Mouse (Mus musculus) midbrain, embryonic 14.5 days (tissue): ENCODE data around the gene Proz. TPM values are rescaled to one million over a fixed set of nuclear protein-coding genes. Genes with fewer than 3 reads are reported as not detected.

Experiments
- ATAC-seq: fragments of 200-750 bp; cut with Nextera tagmentation; 2 replicates; pipeline ENCODE4 v1.8.0; 2017; ENCODE audit warnings: moderate number of reproducible peaks, moderate library complexity; ENCODE audit not compliant: low FRiP score, low TSS enrichment
- DNase-seq: peaks from one replicate; pipeline ENCODE4 v3.0.0-alpha.2; 2015
- H3K27ac ChIP-seq: fragments of 300-500 bp; sonication (generic); replicated peaks from 2 replicates; pipeline ENCODE4 v1.5.1; 2014; ENCODE audit warnings: mild to moderate bottlenecking, low read depth, low read length, moderate library complexity
- H3K27me3 ChIP-seq: fragments of 300-500 bp; sonication (generic); 2 replicates; pipeline ENCODE4 v1.6.1; 2014; ENCODE audit warnings: low read length, control low read depth, mixed read lengths; ENCODE audit not compliant: control insufficient read depth, insufficient read depth
- H3K36me3 ChIP-seq: fragments of 300-500 bp; sonication (generic); 2 replicates; pipeline ENCODE4 v1.6.1; 2014; ENCODE audit warnings: low read length, control low read depth; ENCODE audit not compliant: control insufficient read depth, insufficient read depth
- H3K4me1 ChIP-seq: fragments of 300-500 bp; sonication (generic); 2 replicates; pipeline ENCODE4 v1.6.1; 2014; ENCODE audit warnings: mild to moderate bottlenecking, antibody characterized with exemption, low read length, control low read depth; ENCODE audit not compliant: control insufficient read depth, insufficient read depth
- H3K4me2 ChIP-seq: fragments of 300-500 bp; sonication (generic); 2 replicates; pipeline ENCODE4 v1.6.1; 2014; ENCODE audit warnings: mild to moderate bottlenecking, low read length, moderate library complexity
- H3K4me3 ChIP-seq: fragments of 300-500 bp; sonication (generic); replicated peaks from 2 replicates; pipeline ENCODE4 v1.5.1; 2014; ENCODE audit warnings: low read depth, low read length
- H3K9ac ChIP-seq: fragments of 300-500 bp; sonication (generic); replicated peaks from 2 replicates; pipeline ENCODE4 v1.6.1; 2014; ENCODE audit warnings: mild to moderate bottlenecking, low read length, moderate library complexity
- H3K9me3 ChIP-seq: fragments of 300-500 bp; sonication (generic); 2 replicates; pipeline ENCODE4 v1.6.1; 2016; ENCODE audit warnings: low read length, control low read depth, mixed read lengths; ENCODE audit not compliant: control insufficient read depth
- WGBS: fragments of 180-500 bp; shearing (Covaris S2); extraction: QIAGEN DNeasy Blood & Tissue Kit; methylation state at CpG from one replicate; pipeline ENCODE4 v1.1.7; 2014; 5-methylcytosine and 5-hydroxymethylcytosine counted together
- polyA plus RNA-seq: library from polyadenylated mRNA; unstranded; fragments of >200 nt; fragmentation: Nextera tagmentation; extraction: Ambion mirVana; gene quantifications from 2 replicates; pipeline ENCODE4 v1.2.1, GENCODE M21; 2014

Gene Proz
- polyA plus RNA-seq, 1 experiment from 2014 or later: 1.4 TPM

DNA sequence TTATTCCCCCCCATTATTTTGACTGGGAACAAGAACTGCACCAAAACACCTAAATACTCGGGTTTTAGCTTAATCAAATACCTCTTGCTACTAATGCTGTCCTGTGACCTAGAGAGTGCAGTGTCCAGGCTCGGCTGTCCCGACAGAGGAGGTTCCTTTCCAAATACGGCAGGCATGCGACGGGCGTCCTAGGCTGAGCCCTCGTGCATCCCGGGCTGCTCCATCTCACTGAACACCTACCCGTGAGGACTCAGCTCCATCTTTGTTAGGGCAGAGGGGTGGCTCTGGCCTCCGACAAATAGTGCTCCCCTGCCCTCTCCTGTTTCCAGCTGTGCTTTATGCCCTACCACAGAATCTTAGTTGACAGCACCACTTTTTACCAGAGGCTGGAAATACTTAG is 51.2 kb downstream of the Proz start:
- ATAC-seq: no peak
- Histone ChIP-seq H3K36me3 (0 out of 2 replicates have a peak, but pooled peaks cover 10% of the 10 kb centered on the region), H3K9ac (no peak overlapping the region), H3K4me1 (no peaks in the 10 kb centered on the region), H3K4me2 (no peak overlapping the region), H3K27me3 (no peaks in the 10 kb centered on the region), H3K9me3 (no peaks in the 10 kb centered on the region), H3K4me3 (no peak overlapping the region), H3K27ac (no peak overlapping the region)
- 91% methylated on average over 11 of the region's 11 CpGs for WGBS
- no peak for DNase-seq

DNA sequence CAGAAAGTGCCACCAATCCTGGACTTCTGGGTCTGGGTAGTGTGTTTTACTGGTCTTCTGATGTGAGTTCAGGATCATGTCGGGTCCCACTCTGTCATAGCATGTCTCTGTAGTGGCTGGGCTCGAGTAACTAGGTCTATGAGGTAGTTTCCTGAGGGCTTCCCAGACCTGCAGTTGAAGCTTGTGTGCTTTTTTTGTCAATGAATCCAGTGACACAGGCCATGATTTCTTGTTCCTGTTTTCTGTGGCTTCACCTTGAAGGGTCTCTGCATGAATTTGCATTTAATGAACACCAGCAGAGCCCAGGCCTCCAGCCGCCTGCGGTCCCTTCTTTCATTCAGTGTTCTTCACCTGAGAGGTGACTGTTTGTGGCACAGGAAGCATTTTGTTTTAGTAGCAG is 52.5 kb downstream of the Proz start:
- ATAC-seq (no peak), DNase-seq (no peak)
- Histone ChIP-seq H3K9me3 (no peaks in the 10 kb centered on the region), H3K4me2 (no peak overlapping the region), H3K9ac (no peak overlapping the region), H3K27ac (no peak overlapping the region), H3K27me3 (no peaks in the 10 kb centered on the region), H3K4me1 (no peaks in the 10 kb centered on the region), H3K36me3 (0 out of 2 replicates have a peak, but pooled peaks cover 10% of the 10 kb centered on the region), H3K4me3 (no peak overlapping the region)
- WGBS: 91% methylated on average over 4 of the region's 4 CpGs

DNA sequence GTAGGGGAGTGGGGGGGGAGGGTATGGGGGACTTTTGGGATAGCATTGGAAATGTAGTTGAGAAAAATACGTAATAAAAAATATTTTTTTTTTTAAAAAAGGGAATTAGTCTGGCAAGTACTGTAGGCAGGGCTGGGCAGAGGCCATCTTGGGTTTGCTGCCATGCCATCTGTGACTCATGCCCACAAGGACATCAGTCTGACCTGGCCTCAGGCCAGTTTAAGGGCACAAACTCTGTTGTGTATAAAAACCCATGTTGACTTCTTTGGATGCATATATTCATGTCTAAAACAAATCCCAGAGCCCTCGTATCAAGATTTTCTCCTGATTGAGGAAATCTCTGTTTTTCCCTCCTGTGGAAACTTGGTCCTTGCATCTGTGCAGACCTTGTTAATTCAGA is 56.4 kb downstream of the Proz start:
- ATAC-seq: no peak
- Histone ChIP-seq H3K9ac (no peak overlapping the region), H3K27me3 (no peaks in the 10 kb centered on the region), H3K9me3 (no peaks in the 10 kb centered on the region), H3K36me3 (peaks cover 24% of the 10 kb centered on the region; the same call in 1 of the 2 replicates), H3K27ac (no peak overlapping the region), H3K4me3 (no peak overlapping the region), H3K4me1 (no peaks in the 10 kb centered on the region), H3K4me2 (no peak overlapping the region)
- DNase-seq: no peak
- WGBS: 97% methylated on average over 2 of the region's 2 CpGs

DNA sequence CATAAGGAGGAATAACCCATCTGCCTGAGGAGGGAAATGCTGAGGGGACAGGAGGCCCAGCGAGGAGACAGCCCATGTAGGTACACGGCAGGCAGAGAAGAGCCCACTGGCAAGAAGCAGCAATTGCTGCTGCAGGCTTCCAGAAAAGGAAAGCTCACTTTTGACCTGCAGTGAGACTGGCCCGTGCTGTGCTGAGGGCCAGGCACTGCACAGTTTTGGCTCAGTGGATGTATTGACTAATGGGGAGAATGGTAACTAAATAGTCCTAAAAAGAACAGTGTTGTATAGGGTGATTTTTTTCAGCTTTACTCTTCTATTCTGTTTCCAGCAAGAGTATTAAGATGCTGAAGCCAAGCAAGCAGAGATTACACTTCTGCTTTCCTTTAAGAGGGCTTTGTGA is 57.8 kb downstream of the Proz start:
- 91% methylated on average over 3 of the region's 3 CpGs for WGBS
- ATAC-seq (no peak), DNase-seq (no peak)
- Histone ChIP-seq H3K9ac (no peak overlapping the region), H3K36me3 (peaks cover 32% of the 10 kb centered on the region), H3K4me2 (no peak overlapping the region), H3K27me3 (no peaks in the 10 kb centered on the region), H3K4me3 (no peak overlapping the region), H3K9me3 (no peaks in the 10 kb centered on the region), H3K27ac (no peak overlapping the region), H3K4me1 (no peaks in the 10 kb centered on the region)

DNA sequence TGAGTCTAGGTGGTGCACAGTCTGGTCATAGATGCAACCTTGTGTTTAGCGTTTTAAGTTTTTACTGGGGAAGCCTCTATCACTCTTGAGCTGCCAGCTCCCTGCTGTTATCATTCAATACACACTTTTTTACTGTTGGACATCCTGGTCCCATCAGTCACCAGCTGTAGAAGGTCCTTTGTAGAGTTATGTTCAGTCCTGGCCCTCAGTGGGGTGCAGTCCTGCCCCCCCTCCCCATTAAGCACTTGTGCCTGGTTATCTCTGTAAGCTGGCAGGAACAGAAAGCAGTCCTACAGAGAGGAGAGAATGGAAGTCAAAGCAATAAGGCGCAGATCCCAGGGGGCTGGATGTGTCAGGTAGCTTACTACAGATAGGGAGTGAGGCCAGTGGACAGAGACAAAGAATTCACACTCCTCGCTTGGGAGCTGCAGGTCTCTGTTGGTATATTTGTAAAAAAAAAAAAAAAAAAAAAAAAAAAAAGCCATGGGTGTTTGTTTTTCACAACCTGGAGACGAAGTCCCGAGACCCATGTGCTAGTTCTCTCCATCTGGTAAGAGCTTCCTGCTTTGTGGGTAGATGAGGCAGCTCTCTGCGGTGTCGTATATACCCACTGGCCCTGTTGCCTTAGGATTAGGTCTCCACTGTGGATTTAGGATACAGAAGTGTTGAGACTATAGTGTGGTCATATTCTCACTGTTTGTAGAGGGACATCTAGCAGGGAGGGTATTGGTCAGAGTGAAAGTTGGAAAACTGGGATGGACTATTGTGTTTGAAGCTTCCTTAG is 60.4 kb downstream of the Proz start:
- H3K27me3 ChIP-seq: no peaks in the 10 kb centered on the region
- no peak overlapping the region for H3K4me3 ChIP-seq
- DNase-seq: no peak
- no peak overlapping the region for H3K4me2 ChIP-seq
- no peak overlapping the region for H3K9ac ChIP-seq
- peaks cover 52% of the 10 kb centered on the region for H3K36me3 ChIP-seq
- no peaks in the 10 kb centered on the region for H3K4me1 ChIP-seq
- no peaks in the 10 kb centered on the region for H3K9me3 ChIP-seq
- H3K27ac ChIP-seq: no peak overlapping the region
- ATAC-seq: no peak
- WGBS: 90% methylated on average over 7 of the region's 7 CpGs

DNA sequence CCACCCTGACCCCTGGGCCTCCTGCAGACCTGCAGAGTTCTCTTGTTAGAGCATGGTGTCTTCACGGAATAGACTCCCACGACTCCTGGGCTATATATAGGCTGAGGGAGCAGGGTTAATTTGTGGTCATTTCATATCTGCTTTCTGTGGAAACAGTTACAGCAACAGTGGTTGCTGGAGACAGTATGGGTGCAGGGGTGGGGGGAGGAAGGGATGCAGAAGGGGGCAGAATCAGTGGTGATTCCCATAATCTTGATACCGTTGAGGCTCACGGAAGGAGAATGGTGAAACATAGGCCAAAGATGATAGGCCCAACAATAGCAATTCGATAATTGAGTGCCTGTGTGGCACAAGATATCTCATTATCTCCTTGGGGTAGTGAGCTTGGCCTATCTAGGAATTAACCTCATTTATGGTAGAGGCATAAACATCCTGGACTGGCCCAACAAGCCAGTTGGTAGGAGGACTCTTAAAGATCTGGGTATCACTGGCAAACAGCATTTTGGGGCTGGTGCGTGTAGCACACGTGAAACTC is 62.2 kb downstream of the Proz start:
- DNase-seq (no peak), ATAC-seq (no peak)
- H3K4me2 ChIP-seq: no peak overlapping the region
- 95% methylated on average over 7 of the region's 7 CpGs for WGBS
- no peak overlapping the region for H3K9ac ChIP-seq
- H3K4me1 ChIP-seq: no peaks in the 10 kb centered on the region
- no peak overlapping the region for H3K4me3 ChIP-seq
- peaks cover 67% of the 10 kb centered on the region for H3K36me3 ChIP-seq
- H3K27me3 ChIP-seq: no peaks in the 10 kb centered on the region
- no peaks in the 10 kb centered on the region for H3K9me3 ChIP-seq
- H3K27ac ChIP-seq: no peak overlapping the region

DNA sequence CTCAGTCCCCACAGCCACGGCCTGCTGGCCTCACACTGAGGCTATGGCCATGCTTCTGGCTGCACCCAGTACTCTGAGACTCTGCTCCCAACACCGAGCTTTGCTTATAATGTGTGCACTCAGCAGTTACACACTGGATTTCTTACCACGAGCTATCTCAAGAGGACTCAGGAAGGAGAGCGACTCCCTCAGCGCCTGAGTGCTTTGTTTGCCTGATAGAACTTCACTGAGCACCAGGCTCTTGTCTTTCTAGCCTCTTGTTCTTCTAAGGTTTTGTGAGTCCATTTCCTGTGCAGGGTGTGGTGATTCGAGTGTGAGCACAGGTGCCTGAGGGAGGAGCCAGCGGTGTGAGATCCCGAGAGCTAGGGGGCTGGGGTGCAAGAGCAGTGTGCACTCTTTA is 64.2 kb downstream of the Proz start:
- Histone ChIP-seq H3K27ac (no peak overlapping the region), H3K36me3 (peaks cover 82% of the 10 kb centered on the region), H3K9me3 (no peaks in the 10 kb centered on the region), H3K4me2 (no peak overlapping the region), H3K9ac (no peak overlapping the region), H3K27me3 (no peaks in the 10 kb centered on the region), H3K4me3 (no peak overlapping the region), H3K4me1 (no peaks in the 10 kb centered on the region)
- DNase-seq (no peak), ATAC-seq (no peak)
- WGBS: 95% methylated on average over 8 of the region's 8 CpGs
